Mouse (Mus musculus) A20 (cell line): Measurements from ENCODE around the gene Zzz3.
"Not testable (repeated sequence)": the region's sequence is repeated elsewhere in the genome, so short reads cannot be mapped to it uniquely, and the experiment has no call there.

Experiments
- DNase-seq: peaks from one replicate; pipeline ENCODE4 v3.0.0-alpha.2; 2011; ENCODE audit warnings: low read depth, low spot score

The Zzz3 gene

DNA sequence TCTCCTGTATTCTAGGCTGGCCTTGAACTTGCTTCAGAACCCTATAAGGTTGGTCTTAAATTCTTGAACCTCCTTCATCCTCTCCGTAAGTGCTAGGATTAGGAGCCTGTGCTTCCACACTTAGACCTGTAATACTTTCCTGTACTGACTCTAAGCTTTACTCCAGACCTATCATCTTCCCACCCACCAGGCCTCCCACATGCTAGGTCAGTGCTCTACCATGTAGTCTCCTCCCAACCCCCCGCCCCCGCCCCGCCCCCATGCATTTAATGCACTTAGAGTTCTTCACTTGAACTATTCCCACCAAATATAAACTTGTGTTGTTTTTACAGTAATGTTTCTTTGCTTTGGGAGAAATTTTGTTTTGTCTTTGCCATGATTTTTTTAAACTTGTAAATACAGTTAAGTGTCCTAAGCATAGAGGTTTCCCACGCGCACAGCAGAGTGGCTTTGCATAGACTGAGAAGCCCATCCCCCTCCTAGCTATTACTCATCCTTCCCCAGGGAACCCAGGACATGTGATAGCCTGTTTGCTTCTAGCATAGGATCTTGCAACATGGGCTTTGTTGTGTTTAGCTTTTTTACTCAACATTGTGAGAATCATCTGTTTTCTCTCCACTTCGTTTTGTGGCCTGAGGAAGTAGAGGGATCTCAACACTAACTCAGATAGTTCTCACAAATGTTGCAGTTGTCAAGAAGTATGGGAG lies 6.8 kb downstream of the Zzz3 start:
- DNase-seq: no peak

DNA sequence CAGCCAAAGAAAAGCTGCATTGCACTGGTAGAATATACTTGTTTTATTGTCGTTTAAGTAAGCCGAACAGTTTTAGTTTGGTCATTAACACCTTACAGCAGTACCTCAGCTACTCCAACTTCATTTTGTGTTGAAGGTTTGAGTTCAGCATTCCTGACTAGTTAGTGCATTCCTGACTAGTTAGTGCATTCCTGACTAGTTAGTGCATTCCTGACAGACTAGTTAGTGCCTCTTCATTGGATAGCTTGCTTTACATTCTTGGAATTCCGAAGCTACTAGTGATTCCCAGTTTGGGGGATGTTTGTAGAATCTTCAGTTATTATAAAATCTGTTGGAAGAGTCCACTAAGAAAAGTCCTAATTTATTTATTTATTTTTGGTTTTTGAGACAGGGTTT lies 7.4 kb downstream of the Zzz3 start:
- no peak for DNase-seq

DNA sequence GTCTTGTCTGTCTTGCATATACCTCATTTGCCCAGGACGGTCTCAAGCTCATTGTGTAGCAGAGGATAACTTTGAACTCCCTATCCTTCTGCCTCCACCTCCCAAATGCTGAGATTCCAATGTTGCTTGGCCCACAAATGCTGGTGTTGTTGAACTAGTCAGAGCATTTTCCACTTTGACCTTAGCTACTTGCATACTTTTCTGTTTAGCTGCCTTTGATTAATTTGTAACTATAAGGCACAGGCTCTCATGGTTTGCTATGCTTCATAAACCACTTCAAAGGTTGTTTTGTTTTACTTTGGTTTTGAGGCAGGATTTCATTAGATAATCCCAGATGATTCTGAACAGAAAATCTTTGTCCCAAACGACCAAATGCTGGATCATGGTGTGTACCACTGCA lies 8.6 kb downstream of the Zzz3 start:
- DNase-seq: no peak

DNA sequence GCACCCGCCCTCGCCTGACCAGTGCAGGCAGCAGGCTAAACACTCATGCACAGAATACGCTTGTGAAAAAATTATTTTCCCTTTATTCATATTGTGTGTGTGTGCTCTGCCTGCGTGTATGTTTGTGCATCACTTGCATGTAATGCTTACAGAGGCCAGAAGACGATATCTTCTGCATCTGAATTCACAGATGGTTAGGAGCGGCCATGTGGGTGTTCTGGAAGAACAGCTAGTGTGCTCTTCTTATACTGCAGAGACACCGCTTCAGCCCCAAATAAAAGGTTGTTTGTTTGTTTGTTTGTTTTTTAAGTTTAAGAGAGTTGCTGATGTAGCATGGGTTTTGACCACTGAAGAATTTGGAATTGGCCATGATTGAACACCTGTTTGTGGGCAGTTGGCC lies 10.1 kb downstream of the Zzz3 start:
- DNase-seq: no peak

DNA sequence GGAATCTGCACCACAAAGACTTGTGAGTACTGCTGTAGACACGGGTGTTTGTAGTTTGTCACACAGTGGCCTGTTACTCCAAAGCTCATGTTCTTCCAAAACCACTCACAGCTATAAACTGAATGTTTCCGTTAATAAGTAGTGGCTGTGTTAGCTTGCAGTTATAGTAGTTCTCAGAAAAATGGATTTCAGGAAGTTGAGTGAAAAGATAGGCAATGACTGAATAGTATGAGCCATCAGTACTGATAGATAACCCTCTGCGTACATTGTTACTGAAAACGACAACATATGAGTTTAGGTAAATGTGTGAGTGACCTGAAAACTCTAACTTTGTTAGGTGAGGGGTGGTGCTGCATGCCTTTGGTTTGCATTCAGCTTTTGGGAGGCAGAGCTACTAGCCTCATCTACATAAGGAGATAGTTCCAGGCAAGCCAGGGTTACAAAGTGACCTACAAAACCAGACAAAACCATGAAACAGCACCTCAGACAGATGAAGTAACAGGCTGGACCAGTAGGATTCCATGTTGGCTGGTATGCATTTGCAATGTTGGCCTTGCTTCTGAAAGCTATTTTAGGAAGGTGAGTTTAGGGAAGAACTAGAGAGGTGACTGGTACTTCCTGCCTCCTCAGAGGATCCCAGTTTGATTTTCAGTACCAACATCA lies 10.8 kb downstream of the Zzz3 start:
- DNase-seq: no peak

DNA sequence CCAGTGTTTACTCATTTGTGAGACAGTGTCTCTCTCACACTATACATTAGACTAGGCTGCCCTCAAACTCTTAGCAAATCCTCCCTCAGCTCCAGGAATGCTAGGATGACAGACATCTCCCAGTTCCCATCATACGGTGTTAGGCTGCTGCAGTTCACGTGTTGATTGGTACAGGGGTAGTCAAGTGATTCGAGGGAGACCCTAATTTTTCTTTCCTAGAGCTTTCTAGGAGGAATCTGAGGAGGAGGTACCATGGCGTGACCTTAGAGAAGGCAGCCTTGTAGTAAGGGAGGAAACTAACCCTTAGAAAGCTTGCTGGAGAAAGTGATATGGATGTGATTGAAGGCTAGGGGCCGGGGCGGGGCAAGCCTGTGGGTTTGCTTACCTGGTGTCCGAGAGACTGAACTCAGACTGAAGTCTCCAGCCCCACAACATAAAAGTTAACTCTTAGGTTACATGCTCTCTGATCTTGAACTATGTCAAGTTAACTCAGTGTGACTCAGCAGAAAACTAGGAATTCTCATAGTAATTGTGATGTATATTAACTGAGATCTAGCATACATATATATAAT lies 15.8 kb downstream of the Zzz3 start:
- DNase-seq: no peak

DNA sequence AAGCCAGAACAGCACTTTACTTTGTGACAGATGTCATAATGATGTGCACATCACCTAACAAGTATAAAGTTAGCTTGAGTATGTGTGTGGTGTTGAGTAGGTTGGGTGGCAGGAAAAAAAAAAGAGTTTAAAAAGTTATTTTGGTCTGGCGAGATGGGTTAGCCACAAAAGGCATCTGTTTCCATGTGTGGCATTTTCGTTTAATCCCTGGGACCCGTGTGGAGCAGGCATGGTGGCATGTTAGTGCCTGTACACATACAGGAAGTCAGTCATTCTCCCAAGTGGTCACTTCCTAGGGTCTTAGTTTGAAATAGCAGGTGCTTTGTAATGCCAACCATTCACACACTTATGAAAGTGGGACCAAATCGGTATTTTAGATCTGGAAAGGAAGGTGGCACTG lies 17.1 kb downstream of the Zzz3 start:
- no peak for DNase-seq

DNA sequence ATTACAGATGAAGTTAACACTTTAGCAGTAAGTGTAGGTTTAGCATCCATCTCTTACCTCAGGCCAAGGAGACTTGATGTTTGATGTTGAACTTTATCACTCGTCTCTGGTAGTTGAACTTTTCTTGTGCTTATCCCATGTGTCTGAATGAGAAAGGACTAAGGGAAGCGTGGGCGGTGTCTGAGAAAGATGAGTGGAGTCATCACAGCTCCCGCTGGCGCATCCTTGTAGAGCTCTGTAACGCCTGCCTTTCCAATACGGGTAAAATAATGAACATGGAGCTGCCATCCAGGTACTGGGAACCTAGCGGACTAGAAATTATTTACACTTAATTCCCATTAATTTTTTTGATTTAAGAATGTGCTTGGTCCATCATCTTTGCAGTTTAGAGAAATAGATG lies 33.7 kb downstream of the Zzz3 start:
- no peak for DNase-seq

DNA sequence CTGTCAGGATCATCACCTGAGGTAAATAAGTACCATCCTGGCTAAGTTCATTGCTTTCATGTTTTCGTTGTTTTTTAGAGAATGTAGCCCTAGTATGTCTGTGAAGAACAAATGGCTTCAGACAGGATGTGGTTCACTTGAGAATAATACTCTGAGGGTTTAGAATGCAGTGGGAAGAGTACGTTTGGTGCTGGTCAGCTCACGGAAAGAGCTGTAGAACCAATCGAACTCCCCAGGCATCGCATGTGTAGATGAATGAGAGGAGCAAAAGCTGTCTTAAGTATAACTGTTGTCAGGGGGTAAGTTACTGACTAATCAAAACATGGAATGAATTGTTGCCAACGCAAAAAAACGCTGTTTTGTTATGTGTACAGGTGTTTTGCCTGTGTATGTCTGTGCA lies 37.4 kb downstream of the Zzz3 start:
- no peak for DNase-seq

DNA sequence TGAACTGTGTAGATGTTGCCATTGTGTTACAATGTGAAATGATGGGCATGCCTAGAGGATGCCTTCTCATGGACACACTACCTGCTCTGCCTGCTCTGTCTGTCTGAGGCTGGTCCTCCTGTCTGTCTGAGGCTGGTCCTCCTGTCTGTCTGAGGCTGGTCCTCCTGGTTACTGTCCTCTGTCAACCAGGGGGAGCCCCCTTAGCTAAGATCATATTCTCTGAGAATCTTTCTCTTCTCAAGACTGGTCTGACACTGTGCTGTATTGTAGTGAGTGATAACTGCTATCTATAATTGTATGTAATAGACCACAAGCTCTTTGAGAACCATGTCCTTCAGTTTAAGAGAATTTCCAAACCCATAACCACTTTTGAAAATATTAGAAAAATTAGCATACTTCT lies 40.3 kb downstream of the Zzz3 start:
- no peak for DNase-seq

DNA sequence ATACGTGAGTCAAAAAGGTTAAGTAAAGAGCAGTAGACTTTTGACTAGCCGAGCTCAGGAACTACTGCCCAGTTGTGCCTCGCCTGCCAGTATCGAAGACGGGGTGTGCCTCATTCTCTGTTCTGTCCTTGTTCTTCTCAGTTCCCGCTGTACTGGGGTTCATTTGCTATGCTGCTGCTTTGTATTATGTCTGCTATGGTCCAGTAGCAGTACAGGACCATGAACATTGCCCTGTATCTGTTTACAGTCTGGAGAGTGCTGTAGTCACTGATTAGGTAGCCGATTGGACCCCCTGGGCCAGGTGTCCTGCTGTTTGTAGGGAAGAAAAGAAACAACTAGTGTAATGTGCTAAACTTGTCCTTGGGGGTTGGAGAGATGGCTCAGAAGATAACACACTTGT lies 42.8 kb downstream of the Zzz3 start:
- DNase-seq: no peak

DNA sequence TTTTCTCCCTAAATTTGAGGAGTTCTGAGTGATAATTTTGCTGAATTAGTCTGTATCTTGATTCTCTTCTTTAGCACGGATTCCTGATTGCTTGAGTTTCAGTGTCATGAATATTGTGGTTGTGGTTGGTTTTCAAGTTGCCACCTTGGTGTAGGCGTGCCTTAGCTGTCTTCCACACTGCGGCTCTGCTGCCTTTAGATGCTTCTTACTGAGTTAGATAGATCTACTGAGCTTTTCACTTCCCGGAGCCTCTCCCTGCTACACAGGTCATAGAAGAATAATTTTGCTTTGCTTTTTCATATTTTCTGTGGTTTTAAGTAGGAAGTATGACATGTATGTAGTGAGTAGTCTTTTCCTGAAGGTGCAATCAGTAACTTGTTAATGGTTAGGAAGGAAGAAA lies 47.5 kb downstream of the Zzz3 start:
- no peak for DNase-seq

DNA sequence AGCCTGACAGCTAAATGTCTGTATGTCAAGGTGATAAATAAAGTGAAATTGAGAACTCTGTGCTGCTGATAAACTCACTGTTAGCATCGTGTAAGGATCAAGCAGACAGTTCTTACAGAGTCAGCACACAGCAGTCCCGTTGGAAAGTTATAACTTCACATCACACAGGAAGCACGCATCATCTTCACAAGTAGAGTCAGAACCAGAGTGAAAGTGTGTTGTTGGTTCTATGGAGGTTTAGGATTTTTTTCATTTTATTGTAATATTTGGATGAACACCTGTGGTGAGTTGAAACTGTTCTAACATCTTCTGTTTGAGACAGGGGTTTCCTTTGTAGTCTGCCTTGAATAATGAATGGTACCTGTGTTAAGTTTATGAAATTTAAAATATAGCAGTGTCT lies 48.8 kb downstream of the Zzz3 start:
- DNase-seq: no peak

DNA sequence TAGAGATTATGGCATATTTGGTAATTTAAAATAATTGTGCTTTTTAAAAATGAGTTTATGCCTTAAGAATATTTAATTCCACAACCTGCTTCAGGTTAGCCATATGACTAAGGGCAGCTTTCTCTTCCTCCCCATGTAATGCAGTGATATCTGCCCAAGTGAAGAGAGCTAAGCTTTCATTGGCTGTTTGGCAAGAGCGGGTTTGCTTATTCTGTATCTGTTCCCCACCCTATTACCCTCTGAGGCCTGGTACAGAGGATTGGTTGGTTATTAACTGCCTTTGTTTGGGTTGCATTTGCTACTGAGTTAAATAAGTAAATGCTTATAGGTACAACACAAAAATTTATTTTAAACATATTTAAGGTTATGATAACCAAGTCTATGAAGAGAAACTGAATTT lies 51.7 kb downstream of the Zzz3 start:
- DNase-seq: no peak

DNA sequence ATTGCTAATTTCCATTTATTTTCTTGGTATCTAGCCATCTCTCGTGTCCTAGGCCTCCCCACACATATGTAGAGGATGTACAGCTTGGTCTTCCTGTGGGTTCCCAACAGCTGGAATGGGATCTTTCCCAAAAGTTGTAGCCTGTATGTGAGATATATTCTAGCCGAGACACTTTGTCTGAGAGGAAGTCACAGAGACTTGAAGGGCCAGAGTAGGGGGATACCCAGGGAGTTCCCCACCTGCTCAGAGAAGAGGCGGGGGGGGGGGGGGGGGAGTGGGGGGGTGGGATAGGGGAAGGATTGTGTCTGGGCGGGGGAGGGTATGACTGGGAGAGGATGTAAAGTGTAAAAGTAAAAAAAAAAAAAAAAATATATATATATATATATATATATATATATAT lies 57.9 kb downstream of the Zzz3 start:
- no peak for DNase-seq

DNA sequence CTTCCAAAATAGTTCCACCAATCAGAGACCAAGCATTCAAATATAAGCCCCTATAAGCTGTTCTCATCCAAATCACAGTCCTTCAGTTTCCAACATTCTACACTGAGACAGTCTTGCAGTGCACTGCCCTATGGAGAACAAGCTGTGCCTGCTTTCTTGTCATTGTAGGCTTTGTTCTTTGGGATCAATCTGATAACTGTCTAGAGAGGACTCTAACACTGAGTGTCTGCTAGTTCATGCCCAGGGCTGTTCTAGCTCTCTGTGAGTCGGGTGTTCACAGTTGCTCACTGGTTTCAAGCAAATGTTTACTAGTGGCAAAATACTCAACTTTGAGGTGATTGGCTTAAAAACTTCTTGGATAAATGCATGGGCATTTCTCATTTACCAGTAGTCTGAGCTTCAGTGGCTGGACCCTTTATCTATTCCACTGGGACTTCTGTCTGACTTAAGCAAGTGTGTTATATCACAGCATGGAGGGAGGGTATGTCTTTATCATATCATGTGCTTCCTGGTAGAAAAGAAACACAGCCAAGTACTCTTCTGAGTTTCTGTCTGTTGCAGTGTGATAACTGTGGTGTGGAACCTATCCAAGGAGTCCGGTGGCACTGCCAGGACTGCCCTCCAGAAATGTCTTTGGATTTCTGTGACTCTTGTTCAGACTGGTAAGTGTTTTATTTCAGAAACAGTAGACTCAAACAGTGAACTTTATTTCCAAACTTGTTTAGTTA lies 62.2 kb downstream of the Zzz3 start:
- DNase-seq: no peak

DNA sequence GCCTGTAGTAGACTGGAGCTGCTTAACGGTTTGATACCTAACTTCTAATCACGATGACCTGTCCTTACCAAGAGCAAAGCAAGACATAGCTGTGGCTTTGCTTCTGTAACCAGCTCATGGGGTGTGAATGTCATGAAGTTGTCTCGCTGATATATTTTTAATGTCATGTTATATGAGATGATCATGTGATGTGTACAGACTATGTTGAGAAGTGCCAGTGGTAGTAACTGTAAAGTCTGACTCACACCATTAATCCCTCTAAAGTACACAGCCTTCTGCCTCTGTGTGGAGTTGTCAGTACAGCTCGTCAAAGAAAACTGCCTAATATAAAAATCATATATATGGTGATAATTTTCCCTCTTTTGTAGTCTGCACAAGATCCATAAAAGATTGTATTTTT lies 63.6 kb downstream of the Zzz3 start:
- DNase-seq: not testable (repeated sequence)

DNA sequence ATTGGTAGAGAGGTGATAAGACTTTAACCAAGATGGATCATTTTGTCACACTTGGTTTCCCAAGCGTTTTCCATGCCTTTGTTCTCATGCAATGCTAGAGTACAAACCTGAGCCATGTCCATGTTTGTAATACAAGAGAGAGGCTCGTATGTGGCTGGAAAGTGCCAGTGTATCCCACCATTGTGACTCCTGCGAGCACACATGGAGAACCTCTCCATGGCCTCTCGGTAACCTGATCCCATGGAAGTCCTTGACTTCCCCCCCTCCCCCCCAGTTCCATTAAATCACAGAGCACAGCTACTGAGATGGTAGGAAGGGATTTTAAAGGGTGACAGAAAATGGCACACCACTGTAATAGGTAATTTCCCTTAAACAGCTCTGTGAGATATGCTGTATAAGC lies 65.5 kb downstream of the Zzz3 start:
- DNase-seq: no peak

DNA sequence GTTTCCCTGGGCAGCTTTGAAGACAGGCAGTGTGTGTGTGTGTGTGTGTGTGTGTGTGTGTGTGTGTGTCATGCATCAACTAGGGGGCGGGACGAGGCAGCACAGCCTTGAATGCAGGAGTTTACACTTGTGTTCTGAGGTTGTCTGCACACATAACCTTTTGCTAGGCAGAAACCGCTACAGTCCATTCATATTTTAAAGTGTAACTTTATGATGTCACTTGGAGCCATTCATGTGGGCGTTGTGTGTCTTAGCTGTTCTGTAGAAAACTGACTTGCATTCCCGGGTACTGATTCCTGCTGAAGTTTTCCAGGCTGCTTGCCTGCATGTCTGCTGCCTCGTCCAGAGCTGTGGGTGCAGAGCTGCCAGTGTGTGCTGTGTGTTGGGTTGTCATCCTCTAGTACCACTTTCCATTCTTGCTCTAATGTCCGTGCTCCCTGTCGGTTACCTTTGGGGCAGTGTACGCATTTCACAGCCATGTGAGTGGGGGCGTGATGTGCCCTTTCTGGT lies 66.8 kb downstream of the Zzz3 start:
- DNase-seq: no peak

DNA sequence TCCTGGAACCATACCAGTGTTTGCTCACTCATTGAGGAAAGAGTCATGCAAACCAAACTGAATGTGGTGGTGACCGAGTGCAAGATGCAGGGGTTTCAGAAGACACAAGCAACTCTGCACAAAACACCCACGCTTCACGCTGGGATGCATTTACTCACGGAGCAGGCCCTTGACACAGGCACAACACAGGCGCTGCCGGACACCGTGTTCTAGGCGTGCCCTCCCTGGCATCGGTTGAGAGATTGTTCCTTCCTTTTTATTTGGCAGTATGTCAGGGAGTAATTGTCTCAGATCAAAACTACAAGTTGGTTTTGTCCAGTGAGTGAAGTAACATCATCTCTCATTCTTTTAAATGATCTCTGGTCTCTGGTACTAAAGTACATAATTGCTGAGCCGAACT lies 67.6 kb downstream of the Zzz3 start:
- no peak for DNase-seq

DNA sequence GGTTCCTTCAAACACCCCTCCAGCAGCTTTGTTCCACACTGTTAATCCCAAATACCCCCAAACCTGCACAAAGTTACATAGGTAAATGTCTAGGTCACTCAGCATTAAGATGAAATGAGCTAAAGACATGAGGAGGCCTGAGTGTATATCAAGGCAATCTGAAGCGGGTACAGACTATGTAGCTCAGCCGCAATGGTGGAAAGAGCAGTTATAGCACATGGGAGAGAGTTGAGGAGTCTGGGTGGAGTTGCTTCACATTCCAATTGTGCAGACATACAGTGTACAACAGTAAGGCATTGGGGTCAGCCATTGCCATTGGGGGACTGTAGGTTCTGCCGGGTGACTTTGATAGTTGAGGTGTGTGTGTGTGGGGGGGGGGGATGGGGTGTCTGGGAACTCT lies 69.2 kb downstream of the Zzz3 start:
- DNase-seq: no peak

DNA sequence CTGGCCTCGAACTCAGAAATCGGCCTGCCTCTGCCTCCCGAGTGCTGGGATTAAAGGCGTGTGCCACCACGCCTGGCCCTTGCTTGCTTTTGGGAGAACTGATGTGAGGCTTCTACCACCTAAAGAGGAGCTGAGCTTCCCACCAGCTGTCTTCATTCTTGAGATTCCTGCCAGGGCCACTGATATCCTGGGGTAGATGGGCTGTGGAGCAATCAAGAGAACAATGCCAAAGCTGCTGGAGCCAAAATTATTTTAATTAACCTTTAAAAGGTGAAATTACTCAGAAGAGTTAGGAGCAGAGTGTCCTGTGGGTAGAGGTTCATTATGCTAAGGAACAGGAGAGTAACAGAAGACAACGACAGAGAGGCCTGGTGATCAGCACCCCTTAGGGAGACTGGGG lies 70.1 kb downstream of the Zzz3 start:
- DNase-seq: no peak

DNA sequence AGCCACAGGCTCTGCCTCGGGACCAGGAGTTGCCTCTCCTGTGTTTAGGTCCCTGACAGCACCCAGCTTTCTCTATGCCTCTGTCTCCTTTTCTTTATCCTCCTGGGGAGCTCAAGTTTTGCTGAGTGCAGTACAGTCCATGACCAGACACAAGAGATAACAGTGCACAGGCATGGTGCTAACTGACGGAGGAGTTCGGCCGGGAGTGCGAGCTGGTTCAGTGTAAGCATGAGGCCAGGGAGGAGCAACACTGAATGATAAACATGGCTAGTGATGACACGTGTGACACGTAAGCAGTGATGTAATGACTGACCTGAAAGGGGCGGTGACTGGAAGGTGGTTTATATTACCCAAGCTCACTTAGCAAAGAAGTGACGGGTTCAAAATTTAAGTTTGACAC lies 71.6 kb downstream of the Zzz3 start:
- DNase-seq: no peak
